Mouse (Mus musculus) hindbrain, embryonic 15.5 days (tissue): ENCODE results near the gene Sdcbp2. TPM values are rescaled to one million over a fixed set of nuclear protein-coding genes. Genes with fewer than 3 reads are reported as not detected.

Source experiments
- ATAC-seq: fragments of 200-750 bp; cut with Nextera tagmentation; 2 replicates; pipeline ENCODE4 v1.8.0; 2017; ENCODE audit warnings: low read depth, moderate number of reproducible peaks, moderate TSS enrichment; ENCODE audit not compliant: low FRiP score
- H3K27ac ChIP-seq: fragments of 300-500 bp; sonication (generic); replicated peaks from 2 replicates; pipeline ENCODE4 v1.5.1; 2015; ENCODE audit warnings: mild to moderate bottlenecking, inconsistent platforms
- H3K27me3 ChIP-seq: fragments of 300-500 bp; sonication (generic); 2 replicates; pipeline ENCODE4 v1.6.1; 2015; ENCODE audit warnings: control low read depth, inconsistent platforms
- H3K36me3 ChIP-seq: fragments of 300-500 bp; sonication (generic); 2 replicates; pipeline ENCODE4 v1.6.1; 2015; ENCODE audit warnings: control low read depth, inconsistent platforms
- H3K4me1 ChIP-seq: fragments of 300-500 bp; sonication (generic); replicated peaks from 2 replicates; pipeline ENCODE4 v1.6.1; 2015; ENCODE audit warnings: control low read depth, inconsistent platforms
- H3K4me2 ChIP-seq: fragments of 300-500 bp; sonication (generic); 2 replicates; pipeline ENCODE4 v1.6.1; 2015; ENCODE audit warnings: moderate library complexity, mild to moderate bottlenecking, inconsistent platforms
- H3K4me3 ChIP-seq: fragments of 300-500 bp; sonication (generic); 2 replicates; pipeline ENCODE4 v1.5.1; 2015; ENCODE audit warnings: mild to moderate bottlenecking, inconsistent platforms
- H3K9ac ChIP-seq: fragments of 300-500 bp; sonication (generic); 2 replicates; pipeline ENCODE4 v1.6.1; 2015; ENCODE audit warnings: inconsistent platforms
- H3K9me3 ChIP-seq: fragments of 300-500 bp; sonication (generic); 2 replicates; pipeline ENCODE4 v1.6.1; 2016; ENCODE audit warnings: control low read depth, inconsistent platforms
- WGBS: fragments of 180-500 bp; shearing (Covaris S2); methylation state at CpG from one replicate; pipeline ENCODE4 v1.1.7; 2015; 5-methylcytosine and 5-hydroxymethylcytosine counted together
- polyA plus RNA-seq: library from polyadenylated mRNA; unstranded; fragments of >200 nt; fragmentation: Nextera tagmentation; extraction: Ambion mirVana; gene quantifications from 2 replicates; pipeline ENCODE4 v1.2.1, GENCODE M21; 2015

Gene Sdcbp2
- polyA plus RNA-seq, 1 experiment from 2014 or later: 0.73 TPM

GRCm38 (mm10) chr2:151575119-151575698 is 2.8 kb downstream of the Sdcbp2 start:
- peak overlapping the region; percentile 51 for H3K4me3 ChIP-seq
- peak; percentile 2 for ATAC-seq
- no peaks in the 10 kb centered on the region for H3K27me3 ChIP-seq
- H3K4me1 ChIP-seq: peaks cover 16% of the 10 kb centered on the region
- peak overlapping the region; percentile 71 for H3K9ac ChIP-seq
- peak overlapping the region; percentile 92 for H3K4me2 ChIP-seq
- H3K36me3 ChIP-seq: no peaks in the 10 kb centered on the region
- no peaks in the 10 kb centered on the region for H3K9me3 ChIP-seq
- 21% methylated on average over 7 of the region's 7 CpGs for WGBS
- peak overlapping the region; percentile 94 for H3K27ac ChIP-seq

- no peaks in the 10 kb centered on the region for H3K27me3 ChIP-seq
- H3K9ac ChIP-seq: peak overlapping the region; percentile 71
- ATAC-seq: peak; percentile 97
- H3K4me1 ChIP-seq: peaks cover 16% of the 10 kb centered on the region
- H3K4me3 ChIP-seq: peak overlapping the region; percentile 51
- H3K4me2 ChIP-seq: peak overlapping the region; percentile 92
- WGBS: under 1% methylated on average over 38 of the region's 38 CpGs
- H3K9me3 ChIP-seq: no peaks in the 10 kb centered on the region
- peak overlapping the region; percentile 94 for H3K27ac ChIP-seq
- no peaks in the 10 kb centered on the region for H3K36me3 ChIP-seq
These were observed 3.4 kb downstream of the Sdcbp2 start for GRCm38 (mm10) chr2:151575699-151576389.

- ATAC-seq: no peak
- no peak overlapping the region for H3K27ac ChIP-seq
- no peak overlapping the region for H3K4me2 ChIP-seq
- peaks cover 16% of the 10 kb centered on the region for H3K4me1 ChIP-seq
- H3K9me3 ChIP-seq: no peaks in the 10 kb centered on the region
- no peak overlapping the region for H3K4me3 ChIP-seq
- no peaks in the 10 kb centered on the region for H3K36me3 ChIP-seq
- WGBS: 87% methylated on average over 4 of the region's 4 CpGs
- no peak overlapping the region for H3K9ac ChIP-seq
- H3K27me3 ChIP-seq: no peaks in the 10 kb centered on the region
These were observed 6.8 kb downstream of the Sdcbp2 start for GRCm38 (mm10) chr2:151579183-151579582.

GRCm38 (mm10) chr2:151580945-151581344 is 8.5 kb downstream of the Sdcbp2 start:
- no peak overlapping the region for H3K27ac ChIP-seq
- H3K4me3 ChIP-seq: no peak overlapping the region
- no peaks in the 10 kb centered on the region for H3K27me3 ChIP-seq
- 36% methylated on average over 1 of the region's 1 CpGs for WGBS
- no peak overlapping the region for H3K4me2 ChIP-seq
- H3K9me3 ChIP-seq: no peaks in the 10 kb centered on the region
- no peak for ATAC-seq
- peaks cover 7% of the 10 kb centered on the region for H3K4me1 ChIP-seq
- no peak overlapping the region for H3K9ac ChIP-seq
- H3K36me3 ChIP-seq: no peaks in the 10 kb centered on the region

GRCm38 (mm10) chr2:151585934-151586333 is 13.5 kb downstream of the Sdcbp2 start:
- H3K27me3 ChIP-seq: no peaks in the 10 kb centered on the region
- no peak overlapping the region for H3K9ac ChIP-seq
- 70% methylated on average over 3 of the region's 3 CpGs for WGBS
- H3K4me3 ChIP-seq: no peak overlapping the region
- H3K36me3 ChIP-seq: no peaks in the 10 kb centered on the region
- no peak overlapping the region for H3K27ac ChIP-seq
- no peak overlapping the region for H3K4me2 ChIP-seq
- H3K9me3 ChIP-seq: no peaks in the 10 kb centered on the region
- ATAC-seq: no peak; the same call in 1 of the 2 replicates
- no peaks in the 10 kb centered on the region for H3K4me1 ChIP-seq

- Histone ChIP-seq H3K4me3 (no peak overlapping the region), H3K4me2 (no peak overlapping the region)
These were observed 14.4 kb downstream of the Sdcbp2 start for GRCm38 (mm10) chr2:151586807-151587206.

GRCm38 (mm10) chr2:151587306-151587705 is 14.9 kb downstream of the Sdcbp2 start:
- Histone ChIP-seq H3K9ac (no peak overlapping the region), H3K4me3 (no peak overlapping the region), H3K36me3 (peaks cover 3% of the 10 kb centered on the region; the same call in 1 of the 2 replicates), H3K27me3 (no peaks in the 10 kb centered on the region), H3K27ac (no peak overlapping the region), H3K4me1 (no peaks in the 10 kb centered on the region), H3K4me2 (no peak overlapping the region), H3K9me3 (no peaks in the 10 kb centered on the region)
- WGBS: 83% methylated on average over 9 of the region's 9 CpGs
- no peak for ATAC-seq

More at GRCm38 (mm10) chr2:151586807-151587206, 14.4 kb downstream of the Sdcbp2 start:
- no peaks in the 10 kb centered on the region for H3K4me1 ChIP-seq
- no peaks in the 10 kb centered on the region for H3K27me3 ChIP-seq
- H3K9ac ChIP-seq: no peak overlapping the region
- H3K36me3 ChIP-seq: peaks cover 2% of the 10 kb centered on the region; the same call in 1 of the 2 replicates
- H3K9me3 ChIP-seq: no peaks in the 10 kb centered on the region
- ATAC-seq: no peak
- no peak overlapping the region for H3K27ac ChIP-seq
- 96% methylated on average over 1 of the region's 1 CpGs for WGBS

- Histone ChIP-seq H3K27me3 (no peaks in the 10 kb centered on the region), H3K36me3 (peaks cover 23% of the 10 kb centered on the region; the same call in 1 of the 2 replicates), H3K9ac (no peak overlapping the region), H3K4me3 (no peak overlapping the region), H3K27ac (no peak overlapping the region), H3K4me2 (no peak overlapping the region), H3K9me3 (no peaks in the 10 kb centered on the region), H3K4me1 (peaks cover 16% of the 10 kb centered on the region)
- WGBS: 81% methylated on average over 2 of the region's 2 CpGs
- no peak for ATAC-seq
These were observed 25.6 kb downstream of the Sdcbp2 start for GRCm38 (mm10) chr2:151598068-151598467.

GRCm38 (mm10) chr2:151602106-151602505 is 29.7 kb downstream of the Sdcbp2 start:
- no peak overlapping the region for H3K9ac ChIP-seq
- H3K9me3 ChIP-seq: no peaks in the 10 kb centered on the region
- H3K27me3 ChIP-seq: no peaks in the 10 kb centered on the region
- H3K36me3 ChIP-seq: no peaks in the 10 kb centered on the region; the same call in 1 of the 2 replicates
- H3K27ac ChIP-seq: 0 out of 2 replicates have a peak overlapping the region, but pooled peaks have one; percentile 14
- 55% methylated on average over 4 of the region's 4 CpGs for WGBS
- H3K4me3 ChIP-seq: no peak overlapping the region
- no peak overlapping the region for H3K4me2 ChIP-seq
- no peak for ATAC-seq
- H3K4me1 ChIP-seq: peaks cover 47% of the 10 kb centered on the region

GRCm38 (mm10) chr2:151603630-151604029 is 31.2 kb downstream of the Sdcbp2 start:
- peaks cover 50% of the 10 kb centered on the region for H3K4me1 ChIP-seq
- peak overlapping the region; percentile 74 for H3K27ac ChIP-seq
- 15% methylated on average over 4 of the region's 4 CpGs for WGBS
- no peak overlapping the region for H3K4me3 ChIP-seq
- H3K9me3 ChIP-seq: no peaks in the 10 kb centered on the region
- no peak overlapping the region for H3K9ac ChIP-seq
- H3K27me3 ChIP-seq: no peaks in the 10 kb centered on the region
- no peaks in the 10 kb centered on the region; the same call in 1 of the 2 replicates for H3K36me3 ChIP-seq
- peak; percentile 80 for ATAC-seq
- H3K4me2 ChIP-seq: no peak overlapping the region

- ATAC-seq: peak; percentile 71
- peak overlapping the region; percentile 74 for H3K27ac ChIP-seq
These were observed 33.1 kb downstream of the Sdcbp2 start for GRCm38 (mm10) chr2:151605437-151605987.

GRCm38 (mm10) chr2:151608435-151608834 is 36.0 kb downstream of the Sdcbp2 start:
- H3K9me3 ChIP-seq: no peaks in the 10 kb centered on the region
- 56% methylated on average over 1 of the region's 1 CpGs for WGBS
- H3K36me3 ChIP-seq: no peaks in the 10 kb centered on the region
- no peak overlapping the region for H3K9ac ChIP-seq
- H3K4me2 ChIP-seq: no peak overlapping the region
- H3K4me1 ChIP-seq: peaks cover 35% of the 10 kb centered on the region
- H3K27me3 ChIP-seq: no peaks in the 10 kb centered on the region
- H3K4me3 ChIP-seq: no peak overlapping the region
- H3K27ac ChIP-seq: 0 out of 2 replicates have a peak overlapping the region, but pooled peaks have one; percentile 0
- no peak for ATAC-seq

More at GRCm38 (mm10) chr2:151605437-151605987, 33.1 kb downstream of the Sdcbp2 start:
- Histone ChIP-seq H3K9me3 (no peaks in the 10 kb centered on the region), H3K36me3 (no peaks in the 10 kb centered on the region; the same call in 1 of the 2 replicates), H3K4me3 (no peak overlapping the region), H3K9ac (no peak overlapping the region), H3K4me2 (peak overlapping the region; percentile 18), H3K4me1 (peaks cover 54% of the 10 kb centered on the region), H3K27me3 (no peaks in the 10 kb centered on the region)
- 40% methylated on average over 11 of the region's 11 CpGs for WGBS
